Mouse (Mus musculus) myocyte (in vitro differentiated cells): Measurements from ENCODE around the gene Cep128.

ENCODE experiments used
- E2F4 ChIP-seq: IDR thresholded peaks from one replicate; pipeline ENCODE4 v1.6.1; 2011; ENCODE audit warnings: mild to moderate bottlenecking, control low read depth, moderate library complexity; ENCODE audit not compliant: insufficient read depth
- MAX ChIP-seq: IDR thresholded peaks from one replicate; pipeline ENCODE4 v1.6.1; 2011; ENCODE audit warnings: low read depth, mild to moderate bottlenecking, control low read depth
- MYOD1 ChIP-seq, 3 experiments: IDR thresholded peaks; one replicate each; pipeline ENCODE4 v1.6.1; 2011; ENCODE audit warnings: control low read depth in 2 of 3, low read depth in 2 of 3, mild to moderate bottlenecking in 2 of 3, moderate library complexity in 1 of 3; ENCODE audit not compliant: insufficient read length in 2 of 3, control insufficient read depth in 1 of 3
- POLR2A ChIP-seq: IDR thresholded peaks from one replicate; pipeline ENCODE4 v1.6.1; 2011; ENCODE audit warnings: low read depth, mild to moderate bottlenecking, control low read depth, moderate library complexity; ENCODE audit not compliant: insufficient read length
- REST ChIP-seq: IDR thresholded peaks from one replicate; pipeline ENCODE4 v1.6.1; 2011; ENCODE audit warnings: mild to moderate bottlenecking, control low read depth, moderate library complexity; ENCODE audit not compliant: insufficient read depth, insufficient read length
- TCF12 ChIP-seq: IDR thresholded peaks from one replicate; pipeline ENCODE4 v1.6.1; 2011; ENCODE audit warnings: mild to moderate bottlenecking, control low read depth; ENCODE audit not compliant: poor library complexity, insufficient read depth, severe bottlenecking
- TCF3 ChIP-seq: IDR thresholded peaks from one replicate; pipeline ENCODE4 v1.6.1; 2011; ENCODE audit warnings: low read depth, control low read depth; ENCODE audit not compliant: insufficient read length
- USF1 ChIP-seq: IDR thresholded peaks from one replicate; pipeline ENCODE4 v1.6.1; 2011; ENCODE audit warnings: low read depth, mild to moderate bottlenecking, control low read depth, moderate library complexity

- no peak for TF ChIP-seq POLR2A
- TF ChIP-seq USF1: no peak
- TF ChIP-seq E2F4: no peak
- TF ChIP-seq TCF3: no peak
- no peak for TF ChIP-seq TCF12
- TF ChIP-seq MAX: no peak
- no peak for TF ChIP-seq MYOD1 (IDR thresholded peaks at IDR 0.05; ENCODE audit: control insufficient read depth in 1 of 3, insufficient read length in 2 of 3, low read depth in 2 of 3)
- no peak for TF ChIP-seq REST
Observed at GRCm38 (mm10) chr12:91418791-91419190, 34.6 kb upstream of the Cep128 start.
